Mouse (Mus musculus): ENCODE measurements around the gene Ror1. TPM values are rescaled to one million over a fixed set of nuclear protein-coding genes. Genes with fewer than 3 reads are reported as not detected.

The Ror1 gene
- polyA plus RNA-seq, 1 experiment from 2014 or later = 0.37 TPM

GRCm38 (mm10) chr4:100276970-100277369 is 181.4 kb downstream of the Ror1 start:
- no peak overlapping the region for H3K4me3 ChIP-seq (ENCODE audit: low read depth, low read length)
- H3K27me3 ChIP-seq (ENCODE audit: control insufficient read depth, insufficient read depth, low read depth, low read length) = no peaks in the 10 kb centered on the region
- ATAC-seq (ENCODE audit: low read depth) = no peak
- no peaks in the 10 kb centered on the region for H3K9me3 ChIP-seq (replicated peaks; ENCODE audit: control insufficient read depth, low read length)
- H3K36me3 ChIP-seq (ENCODE audit: control insufficient read depth, insufficient read depth) = no peaks in the 10 kb centered on the region
- H3K4me2 ChIP-seq (ENCODE audit: low read depth, low read length) = no peak overlapping the region
- no peak overlapping the region for H3K9ac ChIP-seq (ENCODE audit: low read depth, low read length)
- no peak overlapping the region for H3K27ac ChIP-seq (ENCODE audit: low read length)
- WGBS (ENCODE audit: insufficient replicate concordance) = 62% methylated on average over 1 of the region's 1 CpGs
- H3K4me1 ChIP-seq (ENCODE audit: control insufficient read depth, low read depth, low read length) = no peaks in the 10 kb centered on the region

- no peaks in the 10 kb centered on the region for H3K27me3 ChIP-seq (ENCODE audit: control insufficient read depth, insufficient read depth, low read depth, low read length)
- ATAC-seq (ENCODE audit: low read depth) = no peak
- WGBS (ENCODE audit: insufficient replicate concordance) = 69% methylated on average over 8 of the region's 8 CpGs
- no peak overlapping the region for H3K9ac ChIP-seq (ENCODE audit: low read depth, low read length)
- no peaks in the 10 kb centered on the region for H3K36me3 ChIP-seq (ENCODE audit: control insufficient read depth, insufficient read depth)
- H3K4me3 ChIP-seq (ENCODE audit: low read depth, low read length) = no peak overlapping the region
- H3K27ac ChIP-seq (ENCODE audit: low read length) = no peak overlapping the region
- no peaks in the 10 kb centered on the region for H3K9me3 ChIP-seq (replicated peaks; ENCODE audit: control insufficient read depth, low read length)
- H3K4me2 ChIP-seq (ENCODE audit: low read depth, low read length) = no peak overlapping the region
- no peaks in the 10 kb centered on the region for H3K4me1 ChIP-seq (ENCODE audit: control insufficient read depth, low read depth, low read length)
Measured at GRCm38 (mm10) chr4:100283171-100283880, 187.7 kb downstream of the Ror1 start.

- WGBS (ENCODE audit: insufficient replicate concordance) = 70% methylated on average over 6 of the region's 6 CpGs
- no peak overlapping the region for H3K9ac ChIP-seq (ENCODE audit: low read depth, low read length)
- H3K9me3 ChIP-seq (replicated peaks; ENCODE audit: control insufficient read depth, low read length) = no peaks in the 10 kb centered on the region
- H3K4me2 ChIP-seq (ENCODE audit: low read depth, low read length) = no peak overlapping the region
- H3K27ac ChIP-seq (ENCODE audit: low read length) = no peak overlapping the region
- H3K4me1 ChIP-seq (ENCODE audit: control insufficient read depth, low read depth, low read length) = no peaks in the 10 kb centered on the region
- ATAC-seq (ENCODE audit: low read depth) = no peak
- H3K27me3 ChIP-seq (ENCODE audit: control insufficient read depth, insufficient read depth, low read depth, low read length) = no peaks in the 10 kb centered on the region
- no peaks in the 10 kb centered on the region for H3K36me3 ChIP-seq (ENCODE audit: control insufficient read depth, insufficient read depth)
- no peak overlapping the region for H3K4me3 ChIP-seq (ENCODE audit: low read depth, low read length)
Measured at GRCm38 (mm10) chr4:100284528-100284927, 188.9 kb downstream of the Ror1 start.

- Histone ChIP-seq H3K9ac (ENCODE audit: low read depth, low read length) (no peak overlapping the region), H3K4me3 (ENCODE audit: low read depth, low read length) (no peak overlapping the region), H3K4me2 (ENCODE audit: low read depth, low read length) (no peak overlapping the region), H3K27me3 (ENCODE audit: control insufficient read depth, insufficient read depth, low read depth, low read length) (no peaks in the 10 kb centered on the region), H3K9me3 (replicated peaks; ENCODE audit: control insufficient read depth, low read length) (no peaks in the 10 kb centered on the region), H3K27ac (ENCODE audit: low read length) (no peak overlapping the region), H3K36me3 (ENCODE audit: control insufficient read depth, insufficient read depth) (no peaks in the 10 kb centered on the region), H3K4me1 (ENCODE audit: control insufficient read depth, low read depth, low read length) (no peaks in the 10 kb centered on the region)
- WGBS (ENCODE audit: insufficient replicate concordance) = 49% methylated on average over 7 of the region's 7 CpGs
- no peak for ATAC-seq (ENCODE audit: low read depth)
Measured at GRCm38 (mm10) chr4:100286111-100286541, 190.5 kb downstream of the Ror1 start.

GRCm38 (mm10) chr4:100286800-100287199 is 191.2 kb downstream of the Ror1 start:
- ATAC-seq (ENCODE audit: low read depth) = no peak
- no peak overlapping the region for H3K4me2 ChIP-seq (ENCODE audit: low read depth, low read length)
- H3K27ac ChIP-seq (ENCODE audit: low read length) = no peak overlapping the region
- no peaks in the 10 kb centered on the region for H3K4me1 ChIP-seq (ENCODE audit: control insufficient read depth, low read depth, low read length)
- H3K4me3 ChIP-seq (ENCODE audit: low read depth, low read length) = no peak overlapping the region
- no peaks in the 10 kb centered on the region for H3K9me3 ChIP-seq (replicated peaks; ENCODE audit: control insufficient read depth, low read length)
- no peak overlapping the region for H3K9ac ChIP-seq (ENCODE audit: low read depth, low read length)
- no peaks in the 10 kb centered on the region for H3K27me3 ChIP-seq (ENCODE audit: control insufficient read depth, insufficient read depth, low read depth, low read length)
- H3K36me3 ChIP-seq (ENCODE audit: control insufficient read depth, insufficient read depth) = no peaks in the 10 kb centered on the region

- H3K4me2 ChIP-seq (ENCODE audit: low read depth, low read length) = no peak overlapping the region
- no peaks in the 10 kb centered on the region for H3K9me3 ChIP-seq (replicated peaks; ENCODE audit: control insufficient read depth, low read length)
- no peak overlapping the region for H3K4me3 ChIP-seq (ENCODE audit: low read depth, low read length)
- H3K27ac ChIP-seq (ENCODE audit: low read length) = no peak overlapping the region
- 58% methylated on average over 4 of the region's 4 CpGs for WGBS (ENCODE audit: insufficient replicate concordance)
- H3K4me1 ChIP-seq (ENCODE audit: control insufficient read depth, low read depth, low read length) = no peaks in the 10 kb centered on the region
- H3K9ac ChIP-seq (ENCODE audit: low read depth, low read length) = no peak overlapping the region
- H3K36me3 ChIP-seq (ENCODE audit: control insufficient read depth, insufficient read depth) = no peaks in the 10 kb centered on the region
- H3K27me3 ChIP-seq (ENCODE audit: control insufficient read depth, insufficient read depth, low read depth, low read length) = no peaks in the 10 kb centered on the region
- ATAC-seq (ENCODE audit: low read depth) = no peak
Measured at GRCm38 (mm10) chr4:100287829-100288228, 192.2 kb downstream of the Ror1 start.

DNA sequence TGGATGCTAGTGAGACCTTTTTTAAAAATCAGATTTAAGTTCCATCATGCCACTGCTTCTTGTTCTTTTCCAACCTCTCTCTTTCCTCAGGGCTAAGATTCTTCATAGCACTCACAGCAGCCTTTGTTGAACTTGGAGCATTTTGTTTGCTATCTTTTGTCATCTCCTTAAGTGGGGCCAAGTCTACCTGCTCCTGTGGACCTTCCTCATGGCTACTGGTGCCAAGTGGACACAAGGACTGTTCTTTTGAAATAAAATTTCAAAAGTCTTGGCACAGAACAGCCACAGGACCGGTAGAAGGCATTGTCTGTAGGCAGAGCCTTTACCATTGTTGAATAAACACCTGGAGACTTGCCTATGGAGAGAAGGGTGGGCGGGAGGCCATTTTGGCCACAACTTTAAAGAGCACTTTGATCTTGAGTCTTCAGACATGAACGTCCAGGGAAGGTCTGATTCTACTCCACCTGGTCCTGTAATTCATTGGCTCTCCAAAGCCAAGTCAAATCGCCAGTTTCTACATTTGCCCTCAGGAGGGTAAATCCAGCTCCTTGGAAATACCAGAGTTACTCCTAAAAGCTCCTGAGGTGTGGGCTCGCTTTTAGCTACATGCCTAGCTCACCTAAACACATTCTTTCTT is 195.5 kb downstream of the Ror1 start:
- no peaks in the 10 kb centered on the region for H3K4me1 ChIP-seq (ENCODE audit: control insufficient read depth, low read depth, low read length)
- H3K36me3 ChIP-seq (ENCODE audit: control insufficient read depth, insufficient read depth) = no peaks in the 10 kb centered on the region
- H3K9ac ChIP-seq (ENCODE audit: low read depth, low read length) = no peak overlapping the region
- ATAC-seq (ENCODE audit: low read depth) = no peak
- H3K4me2 ChIP-seq (ENCODE audit: low read depth, low read length) = no peak overlapping the region
- H3K4me3 ChIP-seq (ENCODE audit: low read depth, low read length) = no peak overlapping the region
- WGBS (ENCODE audit: insufficient replicate concordance) = 52% methylated on average over 5 of the region's 5 CpGs
- H3K27me3 ChIP-seq (ENCODE audit: control insufficient read depth, insufficient read depth, low read depth, low read length) = no peaks in the 10 kb centered on the region
- no peaks in the 10 kb centered on the region for H3K9me3 ChIP-seq (replicated peaks; ENCODE audit: control insufficient read depth, low read length)
- H3K27ac ChIP-seq (ENCODE audit: low read length) = no peak overlapping the region

DNA sequence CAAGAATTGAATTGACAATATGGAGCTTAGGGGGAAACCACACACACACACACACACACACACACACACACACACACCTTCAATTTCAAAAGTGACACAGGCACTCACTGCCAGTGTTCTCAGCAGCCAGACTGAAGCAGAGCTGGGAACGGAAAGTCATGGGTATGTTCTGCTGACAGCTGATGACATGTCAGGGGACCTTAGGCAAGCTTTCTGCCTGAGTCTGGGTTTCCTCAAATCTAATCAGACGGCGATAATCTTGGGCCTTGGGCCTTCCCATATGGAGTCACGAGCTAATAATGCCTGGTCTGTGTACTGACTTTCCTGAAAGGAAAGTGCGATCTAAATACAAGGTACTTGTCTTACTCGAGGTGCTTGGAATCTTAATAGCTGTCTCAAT is 202.1 kb downstream of the Ror1 start:
- Histone ChIP-seq H3K4me3 (ENCODE audit: low read depth, low read length) (no peak overlapping the region), H3K27ac (ENCODE audit: low read length) (no peak overlapping the region), H3K36me3 (ENCODE audit: control insufficient read depth, insufficient read depth) (no peaks in the 10 kb centered on the region), H3K4me2 (ENCODE audit: low read depth, low read length) (no peak overlapping the region), H3K9me3 (replicated peaks; ENCODE audit: control insufficient read depth, low read length) (no peaks in the 10 kb centered on the region), H3K9ac (ENCODE audit: low read depth, low read length) (no peak overlapping the region), H3K27me3 (ENCODE audit: control insufficient read depth, insufficient read depth, low read depth, low read length) (no peaks in the 10 kb centered on the region), H3K4me1 (ENCODE audit: control insufficient read depth, low read depth, low read length) (no peaks in the 10 kb centered on the region; the same call in 1 of the 2 replicates)
- 51% methylated on average over 6 of the region's 6 CpGs for WGBS (ENCODE audit: insufficient replicate concordance)
- ATAC-seq (ENCODE audit: low read depth) = no peak

DNA sequence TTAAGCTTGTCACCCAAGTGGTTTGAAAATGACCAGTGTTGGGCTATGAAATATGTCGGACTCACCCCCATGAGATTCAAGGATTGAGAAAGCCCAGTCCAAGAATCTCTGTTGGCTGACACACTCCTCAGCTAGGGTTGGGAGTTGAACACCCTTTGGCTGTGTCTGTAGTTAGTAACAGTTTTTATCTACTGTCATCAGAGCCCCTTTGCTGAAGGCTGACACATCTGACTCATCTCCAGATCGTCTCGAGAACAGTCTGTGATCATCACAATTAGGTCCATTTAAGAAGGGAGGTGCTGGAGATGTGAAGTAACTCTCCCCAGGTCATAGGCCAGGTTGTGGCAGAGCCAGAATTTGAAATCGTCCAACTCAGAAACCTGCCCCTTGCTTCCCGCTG is 203.0 kb downstream of the Ror1 start:
- Histone ChIP-seq H3K9ac (ENCODE audit: low read depth, low read length) (no peak overlapping the region), H3K27ac (ENCODE audit: low read length) (no peak overlapping the region), H3K4me3 (ENCODE audit: low read depth, low read length) (no peak overlapping the region), H3K4me2 (ENCODE audit: low read depth, low read length) (no peak overlapping the region), H3K27me3 (ENCODE audit: control insufficient read depth, insufficient read depth, low read depth, low read length) (no peaks in the 10 kb centered on the region), H3K9me3 (replicated peaks; ENCODE audit: control insufficient read depth, low read length) (no peaks in the 10 kb centered on the region), H3K36me3 (ENCODE audit: control insufficient read depth, insufficient read depth) (no peaks in the 10 kb centered on the region), H3K4me1 (ENCODE audit: control insufficient read depth, low read depth, low read length) (no peaks in the 10 kb centered on the region; the same call in 1 of the 2 replicates)
- ATAC-seq (ENCODE audit: low read depth) = no peak
- WGBS (ENCODE audit: insufficient replicate concordance) = 60% methylated on average over 5 of the region's 5 CpGs

Data from liver, embryonic 16.5 days (tissue).